Mouse (Mus musculus): ENCODE data around the gene Spaca6.
"Not testable (repeated sequence)": the region's sequence is repeated elsewhere in the genome, so short reads cannot be mapped to it uniquely, and the experiment has no call there.

The Spaca6 gene

DNA sequence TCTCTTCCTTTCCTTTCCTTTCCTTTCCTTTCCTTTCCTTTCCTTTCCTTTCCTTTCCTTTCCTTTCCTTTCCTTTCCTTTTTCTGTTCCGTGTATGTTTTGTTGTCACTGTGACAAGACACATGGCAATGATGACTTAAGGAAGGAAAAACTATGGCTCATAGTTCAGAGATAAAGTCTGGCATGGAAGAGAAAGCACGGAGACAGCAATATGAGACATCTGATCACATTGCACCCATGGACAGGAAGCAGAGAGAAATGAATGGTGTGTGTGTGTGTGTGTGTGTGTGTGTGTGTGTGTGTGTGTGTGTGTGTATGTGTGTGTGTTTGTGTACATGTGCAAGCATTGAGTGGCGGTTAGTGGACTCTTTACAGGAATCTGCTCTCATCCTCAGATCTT is 17.6 kb downstream of the Spaca6 start:
- DNase-seq = not testable (repeated sequence)

DNA sequence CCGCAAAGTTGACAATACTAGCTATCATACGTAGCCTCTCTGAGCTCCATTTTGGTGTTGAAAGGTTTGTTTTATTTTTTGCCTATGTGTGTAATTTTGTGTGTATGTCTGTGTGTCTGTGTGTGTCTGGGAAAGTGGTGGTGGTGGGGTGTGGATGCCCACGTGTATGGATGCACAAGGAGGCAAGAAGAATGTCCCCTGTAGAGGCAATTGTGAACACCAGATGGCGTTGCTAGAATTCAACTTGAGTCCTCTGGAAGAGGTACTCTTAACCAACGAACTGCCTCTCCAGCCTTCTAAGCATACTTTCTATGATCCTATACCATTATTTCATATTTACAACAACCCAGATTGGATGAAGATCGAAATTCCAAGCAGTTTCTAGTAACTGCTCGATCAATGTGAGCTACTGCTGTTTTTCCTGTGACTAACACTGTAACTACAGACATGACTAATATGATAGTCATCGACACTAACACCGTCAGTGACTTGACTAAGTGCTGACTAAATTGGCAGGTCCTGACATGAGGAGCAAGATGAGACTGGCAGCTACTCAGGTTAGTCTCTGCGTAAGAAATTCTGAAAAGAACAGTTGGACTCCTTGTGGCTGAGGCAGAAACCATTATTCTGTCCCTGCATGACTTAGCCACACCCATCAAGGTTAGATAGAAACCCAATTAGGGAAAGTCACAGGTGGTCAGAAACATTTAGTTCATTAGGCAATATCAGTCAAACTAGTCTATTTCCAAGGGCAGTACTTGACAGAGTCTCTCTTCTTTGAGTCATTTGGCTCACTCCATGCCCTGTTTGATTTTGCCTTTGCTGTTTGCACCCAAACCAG is 18.4 kb downstream of the Spaca6 start:
- DNase-seq = no peak

GRCm38 (mm10) chr17:17848988-17849387 is 22.0 kb downstream of the Spaca6 start:
- no peak for DNase-seq

DNA sequence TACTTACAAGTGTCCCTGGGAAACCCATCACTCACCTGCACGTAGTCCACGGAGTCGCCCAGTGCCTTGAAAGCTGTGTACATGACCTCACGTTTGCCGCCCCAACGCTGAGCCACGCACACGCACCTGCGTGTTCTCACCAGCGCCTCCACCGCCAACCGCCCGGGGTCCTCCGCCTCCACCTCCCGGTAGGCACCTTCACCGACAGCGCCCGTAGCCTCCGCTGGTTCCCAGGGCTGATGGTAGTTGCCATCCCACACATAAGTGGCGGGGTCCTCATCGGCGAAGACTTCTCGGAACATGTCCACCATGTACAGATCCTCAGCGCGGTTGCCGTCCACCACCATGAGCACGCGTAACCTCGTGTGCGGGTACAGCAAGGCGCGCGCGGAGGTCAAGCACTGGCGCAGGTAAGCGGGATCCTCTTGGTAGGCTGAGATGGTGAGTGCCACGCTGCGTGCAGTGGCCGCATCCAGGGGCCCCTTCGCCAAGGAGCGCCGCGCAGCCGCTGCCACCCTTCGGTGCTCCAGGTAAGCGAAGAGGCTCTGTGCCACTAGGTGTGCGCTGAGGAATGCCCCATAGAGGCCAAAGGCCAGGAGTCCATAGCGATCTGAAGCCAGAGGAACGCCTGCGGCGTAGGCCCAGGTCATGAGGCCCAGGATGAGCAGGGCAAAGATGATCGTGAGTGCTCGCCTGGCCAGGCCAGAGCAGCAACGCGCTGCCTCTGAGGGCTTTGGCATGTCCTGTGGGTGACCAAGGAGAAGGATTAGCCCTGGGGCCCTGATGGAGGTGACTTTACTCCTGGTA is 23.2 kb downstream of the Spaca6 start:
- DNase-seq = no peak

DNA sequence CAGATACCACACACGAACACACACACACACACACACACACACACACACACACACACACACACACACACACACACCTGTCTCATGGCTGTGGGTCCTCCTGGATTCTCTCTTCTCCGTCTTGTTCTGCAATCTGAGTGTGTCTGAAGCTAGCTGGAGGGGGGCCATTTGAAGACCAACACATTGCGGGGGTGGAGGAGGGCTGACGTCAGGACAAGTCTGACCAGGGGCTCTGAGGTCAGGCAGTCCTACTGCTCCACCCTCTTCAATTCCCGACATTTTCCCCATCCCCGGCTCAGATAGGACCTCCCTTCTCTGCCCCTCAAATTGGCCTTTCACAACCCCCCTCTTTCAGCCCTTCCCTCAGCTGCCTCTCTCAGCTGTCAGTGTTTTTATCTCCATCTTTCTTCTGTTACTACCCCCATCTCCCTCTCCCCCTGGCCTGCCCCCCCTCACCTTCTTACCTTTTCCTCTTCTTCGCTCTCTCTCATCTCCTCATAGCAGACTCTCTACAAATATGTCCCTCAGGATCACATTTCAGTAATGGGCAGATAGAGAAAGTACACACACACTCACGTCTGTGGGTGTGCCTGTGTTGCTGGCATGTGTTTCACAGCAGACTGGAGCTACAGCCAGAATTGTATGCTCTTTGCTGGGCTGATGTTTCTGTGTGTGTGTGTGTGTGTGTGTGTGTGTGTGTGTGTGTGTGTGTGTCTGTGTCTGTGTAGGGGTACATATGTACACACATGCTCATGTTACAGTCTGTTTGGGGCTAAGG is 28.3 kb downstream of the Spaca6 start, which contains the start of gene Has1:
Gene Has1, minus strand, starts transcription at position 142 of the 775 bp plus-strand sequence.
- DNase-seq = no peak

GRCm38 (mm10) chr17:17856612-17857011 is 29.7 kb downstream of the Spaca6 start:
- no peak for DNase-seq

DNA sequence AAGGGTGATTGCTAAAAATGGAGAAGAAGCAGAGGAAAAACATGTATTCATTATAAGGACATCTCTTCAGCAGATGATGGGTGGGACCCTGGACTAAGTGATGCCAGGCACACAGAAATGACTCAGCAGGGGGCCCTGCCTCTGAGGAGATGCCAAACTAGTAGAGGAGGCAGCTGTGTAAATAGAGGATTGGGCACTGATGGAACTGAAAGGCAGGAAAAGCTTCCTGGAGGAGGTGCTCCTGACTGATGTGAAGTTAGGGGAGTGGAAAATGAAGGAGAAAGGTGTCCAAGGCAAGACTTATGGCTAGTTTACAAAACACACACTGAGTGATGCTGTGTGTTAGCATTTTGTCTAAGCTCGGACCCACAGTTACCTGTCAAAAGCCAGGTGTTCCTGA is 30.5 kb downstream of the Spaca6 start:
- no peak for DNase-seq

- DNase-seq = no peak
Observed at GRCm38 (mm10) chr17:17860110-17860509, 33.2 kb downstream of the Spaca6 start.

DNA sequence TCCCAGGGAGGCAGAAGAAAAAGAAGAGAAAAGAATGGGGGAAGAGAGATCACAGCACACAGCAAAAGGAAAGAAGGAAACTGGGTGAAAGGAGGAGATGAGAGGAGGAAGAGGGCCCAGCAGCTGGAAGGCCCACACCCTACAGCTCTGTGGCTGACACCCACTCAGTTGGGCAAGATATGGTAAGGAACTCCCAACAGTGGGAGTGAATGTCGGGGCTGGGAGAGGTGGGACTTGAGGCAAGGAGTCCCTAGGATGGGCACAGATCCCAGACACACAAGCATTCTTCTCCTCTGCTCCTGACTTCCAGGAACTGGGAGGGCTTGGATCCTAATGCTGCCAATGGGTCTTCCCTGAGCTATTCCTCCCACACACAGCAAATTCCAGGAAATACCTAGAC is 35.4 kb downstream of the Spaca6 start:
- DNase-seq = no peak

- no peak for DNase-seq
Observed at GRCm38 (mm10) chr17:17865168-17865567, 38.2 kb downstream of the Spaca6 start.

DNA sequence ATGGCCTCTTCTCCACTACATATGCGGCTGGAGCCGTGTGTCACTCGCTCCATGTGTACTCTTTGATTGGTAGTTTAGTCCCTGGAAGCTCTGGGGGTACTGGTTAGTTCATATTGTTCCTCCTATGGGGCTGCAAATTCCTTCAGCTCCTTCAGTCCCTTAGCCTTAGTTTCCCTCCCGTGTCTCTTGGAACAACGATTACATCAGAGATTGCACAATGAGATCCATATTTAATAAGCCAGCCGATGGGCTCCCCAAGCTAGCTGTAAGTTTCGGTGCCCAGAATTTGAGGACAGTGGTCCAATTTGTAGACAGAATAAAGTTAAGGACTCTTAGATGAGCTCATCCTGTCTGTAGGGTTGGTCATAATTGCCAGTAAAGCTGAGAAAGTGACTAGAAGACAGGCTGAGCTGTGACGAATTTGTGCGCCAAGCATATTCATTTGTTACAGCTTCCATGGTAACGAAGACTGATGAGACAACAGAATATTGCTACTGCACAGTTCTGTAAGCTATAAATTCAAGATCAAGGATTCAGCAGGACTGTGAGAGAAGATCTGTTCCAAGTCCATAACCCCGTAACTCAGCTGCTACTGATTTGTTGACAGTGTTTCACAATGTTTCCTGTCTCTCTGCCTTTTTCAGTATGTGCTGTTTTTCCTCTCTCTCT is 40.0 kb downstream of the Spaca6 start:
- DNase-seq = no peak

GRCm38 (mm10) chr17:17870892-17871550 is 44.1 kb downstream of the Spaca6 start:
- no peak for DNase-seq

DNA sequence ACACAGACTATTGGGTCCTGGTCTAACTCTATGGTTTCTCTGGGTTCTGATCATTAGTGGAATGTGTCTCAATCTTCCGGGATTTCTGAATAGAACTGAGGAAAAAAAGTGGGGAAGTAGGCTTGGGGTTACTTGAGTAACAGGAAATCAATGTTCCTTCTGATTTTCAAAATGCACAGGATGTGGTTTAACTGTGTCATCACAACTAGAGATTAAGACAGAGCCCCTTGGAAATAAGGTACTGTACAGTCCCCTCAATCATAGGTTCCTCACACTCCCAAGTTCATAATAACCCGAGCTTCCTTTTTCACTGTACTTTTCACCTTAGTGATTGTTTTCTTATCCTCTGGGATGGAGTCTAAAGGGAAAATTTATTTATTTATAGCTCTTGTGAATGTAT is 44.7 kb downstream of the Spaca6 start:
- no peak for DNase-seq

DNA sequence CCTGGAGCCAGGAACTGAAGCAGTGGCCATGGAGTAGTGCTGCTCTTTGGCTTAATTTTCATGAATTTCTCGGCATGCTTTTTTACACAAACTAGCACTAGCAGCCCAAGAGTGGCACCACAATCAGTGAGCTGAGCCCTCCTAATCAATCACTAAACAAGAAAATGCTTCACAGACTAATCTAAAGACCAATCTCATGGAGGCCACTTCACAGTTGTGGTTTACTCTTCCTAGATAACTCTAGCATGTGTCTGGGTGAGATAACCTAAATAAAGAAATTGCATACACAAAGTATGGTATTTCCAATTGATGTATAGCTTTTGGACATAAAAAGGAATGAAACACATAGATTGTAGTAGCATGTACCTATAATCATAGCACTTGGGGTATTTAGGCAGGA is 52.4 kb downstream of the Spaca6 start:
- DNase-seq = no peak

- no peak for DNase-seq
Observed at GRCm38 (mm10) chr17:17882672-17883071, 55.7 kb downstream of the Spaca6 start.

- DNase-seq = no peak
Observed at GRCm38 (mm10) chr17:17883840-17884239, 56.9 kb downstream of the Spaca6 start, which contains the start of gene Fpr1. Gene Fpr1 (minus strand): TSS chr17:17883940.

DNA sequence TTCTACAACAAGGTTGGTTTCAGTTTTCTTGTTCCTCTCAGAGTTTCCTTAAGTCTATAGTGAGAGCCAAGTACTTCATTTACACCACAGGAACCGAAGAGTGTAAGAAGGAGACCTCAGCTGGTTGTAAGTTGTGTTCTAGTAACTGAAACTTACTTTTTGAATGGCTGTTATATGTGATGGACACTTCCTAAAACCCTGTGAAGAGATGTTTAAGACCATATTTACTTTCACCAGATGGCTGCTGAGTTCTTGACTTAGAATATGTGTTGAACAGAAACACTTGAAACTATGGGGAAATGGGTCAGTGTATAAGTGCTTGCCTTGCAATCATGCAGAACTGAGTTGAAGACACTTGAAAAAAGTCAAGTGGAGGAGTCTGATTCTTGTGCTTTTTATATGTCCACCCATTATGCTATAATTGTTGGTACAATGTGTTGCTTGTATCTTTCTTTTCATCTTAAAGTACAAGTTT is 60.9 kb downstream of the Spaca6 start, which contains the start of the genes Fpr2 and Fpr3:
Gene Fpr2, plus strand, starts transcription at position 51 of the 475 bp plus-strand sequence.
Gene Fpr3, plus strand, starts transcription at position 79 of the 475 bp plus-strand sequence.
- no peak for DNase-seq

DNA sequence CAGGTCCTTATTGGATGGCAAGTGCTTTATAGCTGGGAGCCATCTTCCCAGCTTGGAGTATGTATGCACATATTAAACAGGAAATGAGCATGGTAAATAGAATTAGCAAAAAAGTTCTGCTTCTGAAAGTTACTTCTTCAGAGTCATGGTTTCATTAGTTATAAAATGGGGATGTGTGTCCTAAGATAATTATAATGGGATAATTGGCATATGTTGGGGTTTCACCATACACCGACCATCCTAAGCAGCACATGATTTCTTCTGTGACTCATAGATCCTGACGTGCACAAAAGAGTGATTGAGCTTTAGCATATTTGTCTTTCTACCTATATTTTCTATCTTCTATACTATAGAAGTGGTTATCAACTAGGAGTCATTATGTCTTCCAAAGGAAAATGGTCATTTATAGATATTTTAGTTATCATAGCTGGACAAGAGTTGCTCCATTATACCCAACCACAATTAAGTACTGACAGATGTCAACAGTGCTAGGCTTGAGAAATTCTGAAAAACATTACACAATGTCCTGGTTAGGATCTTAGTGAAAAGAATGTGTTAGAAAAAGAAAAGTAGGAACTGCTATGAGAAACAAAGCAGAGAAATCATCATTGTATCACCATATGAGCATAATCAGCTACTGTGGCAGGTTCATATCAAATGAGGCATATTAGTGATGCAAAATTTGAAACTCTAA is 62.9 kb downstream of the Spaca6 start:
- no peak for DNase-seq

Data from liver (tissue).